Mouse (Mus musculus) thymus, postnatal 10 days (tissue): ENCODE data around the gene D630039A03Rik.

Experiments
- DNase-seq, 2 experiments: peaks; one replicate each; pipeline ENCODE4 v3.0.0; 2021; ENCODE audit warnings: low spot score in 2 of 2

The D630039A03Rik gene

GRCm38 (mm10) chr4:57927464-57928205 lies 11.5 kb upstream of the D630039A03Rik start:
- peak in 1 of 2 experiments; percentile 38 for DNase-seq

GRCm38 (mm10) chr4:57924556-57925071 lies 8.5 kb upstream of the D630039A03Rik start:
- no peak for DNase-seq

DNA sequence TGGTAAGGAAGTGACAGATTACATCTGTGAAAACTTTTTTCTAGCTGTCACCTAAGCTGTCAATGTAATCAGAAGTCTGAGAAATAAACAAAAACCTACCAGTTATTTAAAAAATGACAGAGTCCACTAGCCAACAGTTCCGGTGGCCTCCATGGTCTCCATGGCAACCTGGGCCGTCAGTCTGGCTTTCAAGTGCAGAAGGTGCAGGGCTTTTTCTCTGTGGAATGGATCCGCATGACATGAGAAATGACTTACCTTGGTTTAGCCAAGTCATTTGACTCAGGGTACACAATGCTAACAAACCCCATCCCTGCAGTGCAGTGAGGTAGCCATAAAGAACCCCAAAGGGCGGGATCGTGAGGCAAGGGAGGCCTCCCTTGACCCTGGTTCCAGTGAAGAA lies 6.1 kb upstream of the D630039A03Rik start:
- DNase-seq = no peak

DNA sequence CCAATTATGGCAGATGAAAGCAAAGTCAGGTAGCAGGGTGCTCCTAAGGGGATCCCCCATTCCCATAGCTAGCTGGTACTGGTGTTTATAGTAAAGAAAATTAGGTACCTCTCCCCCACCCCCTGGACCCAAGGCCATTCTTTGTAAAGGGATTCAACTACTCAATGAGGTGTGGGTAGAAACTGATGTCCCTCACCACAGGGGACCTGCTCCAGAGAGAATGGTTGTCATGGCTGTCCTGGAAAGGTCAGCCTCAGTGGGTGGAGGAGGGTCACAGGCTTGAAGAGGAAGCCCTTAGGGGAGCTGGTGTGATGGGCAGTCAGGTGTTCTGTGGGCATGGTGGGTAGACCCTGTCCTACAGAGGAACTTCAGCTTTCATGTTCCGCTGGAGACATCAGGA lies 4.4 kb upstream of the D630039A03Rik start:
- no peak for DNase-seq

DNA sequence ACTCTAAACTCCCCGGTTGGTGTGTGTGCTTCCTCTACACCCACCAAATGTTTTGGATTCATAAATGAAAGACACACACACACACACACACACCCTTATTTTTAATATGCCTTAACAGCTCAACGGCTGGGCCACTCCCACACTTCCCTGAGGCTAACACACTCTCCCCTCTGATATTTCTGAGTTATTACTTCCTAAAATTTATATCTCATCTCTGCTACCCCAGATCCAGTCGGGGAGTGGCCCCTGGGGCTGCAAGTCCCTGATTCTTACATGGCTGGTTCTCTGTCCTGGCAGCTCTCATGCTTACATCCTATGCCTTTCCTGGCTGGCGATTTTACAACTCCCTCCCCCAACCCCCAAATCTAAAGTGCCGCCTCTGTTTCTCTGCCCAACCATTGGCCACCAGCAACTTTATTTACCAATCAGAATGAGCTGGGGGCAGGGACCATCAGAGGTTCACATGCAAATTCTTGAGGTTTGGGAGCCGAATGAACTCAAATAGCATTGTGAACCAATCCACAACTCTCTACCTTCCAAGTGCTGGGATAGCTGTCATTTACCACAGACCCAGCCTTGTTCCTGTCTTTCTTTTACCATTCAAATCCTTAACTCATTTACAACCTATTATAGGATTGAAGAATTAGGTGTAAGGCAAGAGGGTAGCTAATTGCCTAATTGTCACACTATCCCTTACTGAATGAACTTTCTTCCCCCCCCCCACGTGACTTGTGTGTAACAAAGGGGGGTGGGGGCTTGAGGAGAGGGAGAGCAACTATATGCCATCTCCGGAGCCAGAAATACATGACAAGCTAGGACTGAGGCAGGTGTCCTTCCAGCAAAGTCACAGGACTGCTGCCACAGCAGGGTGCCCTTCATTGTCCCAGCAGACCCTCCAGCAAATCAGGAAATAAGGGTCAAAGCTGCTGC lies 3.7 kb upstream of the D630039A03Rik start:
- no peak for DNase-seq

DNA sequence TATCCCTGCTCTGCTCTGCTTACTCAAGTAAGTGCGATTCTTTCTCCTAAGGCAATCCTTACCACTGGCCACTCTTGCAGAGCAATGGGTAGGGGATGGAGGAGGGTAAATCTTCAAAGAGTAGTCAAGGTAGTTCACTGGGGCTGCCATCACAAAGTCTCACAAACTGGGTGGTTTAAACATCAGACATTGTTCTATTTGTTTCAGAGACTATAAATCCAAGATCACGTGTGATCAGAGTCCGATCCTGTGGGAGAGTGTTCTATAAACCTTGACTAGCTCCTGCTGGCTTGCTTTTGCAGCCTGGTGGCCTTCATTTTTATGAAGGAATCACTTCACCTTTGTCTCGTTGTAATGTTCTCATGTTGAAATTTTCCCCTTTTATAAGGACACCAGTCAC lies 614 bp upstream of the D630039A03Rik start:
- DNase-seq = no peak

DNA sequence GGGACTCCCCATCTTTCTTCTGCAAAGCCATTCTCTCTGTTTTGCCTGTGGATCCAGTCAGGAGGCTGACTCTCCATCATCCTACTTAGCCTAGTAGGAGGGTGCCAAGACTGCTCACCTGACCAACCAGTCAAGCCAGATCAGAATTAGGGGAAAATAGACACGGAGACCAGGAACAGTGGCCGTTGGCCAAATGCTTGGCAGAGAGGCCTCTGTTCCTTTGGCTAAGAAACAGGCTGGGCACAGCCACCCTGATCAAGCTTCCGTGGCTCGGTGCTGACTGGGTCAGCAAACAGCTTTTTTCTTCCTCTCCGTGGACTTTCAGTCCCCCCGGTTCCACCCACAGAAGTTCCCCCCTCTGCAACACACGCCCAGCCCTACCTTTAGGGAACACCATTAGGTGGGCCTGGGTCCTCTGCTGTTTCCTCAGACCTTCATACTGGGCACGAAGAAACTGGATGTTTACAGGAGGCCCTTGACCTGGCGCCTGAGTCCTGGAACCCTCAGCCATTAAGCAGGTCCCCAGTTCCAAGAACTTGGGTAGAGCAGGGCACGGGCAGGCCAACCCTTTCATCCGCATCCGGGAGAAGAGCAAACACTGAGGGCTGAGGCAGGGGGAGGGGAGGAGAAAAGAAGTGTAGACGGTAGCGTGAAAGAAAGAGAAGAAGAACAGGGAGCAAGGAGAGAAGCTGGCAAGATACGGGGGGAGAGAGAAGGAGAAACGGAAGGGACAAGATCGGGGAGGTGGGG lies 706 bp downstream of the D630039A03Rik start:
- no peak for DNase-seq

GRCm38 (mm10) chr4:57914193-57915190 lies 1.6 kb downstream of the D630039A03Rik start:
- DNase-seq = no peak

GRCm38 (mm10) chr4:57913021-57913420 lies 3.1 kb downstream of the D630039A03Rik start:
- no peak for DNase-seq

DNA sequence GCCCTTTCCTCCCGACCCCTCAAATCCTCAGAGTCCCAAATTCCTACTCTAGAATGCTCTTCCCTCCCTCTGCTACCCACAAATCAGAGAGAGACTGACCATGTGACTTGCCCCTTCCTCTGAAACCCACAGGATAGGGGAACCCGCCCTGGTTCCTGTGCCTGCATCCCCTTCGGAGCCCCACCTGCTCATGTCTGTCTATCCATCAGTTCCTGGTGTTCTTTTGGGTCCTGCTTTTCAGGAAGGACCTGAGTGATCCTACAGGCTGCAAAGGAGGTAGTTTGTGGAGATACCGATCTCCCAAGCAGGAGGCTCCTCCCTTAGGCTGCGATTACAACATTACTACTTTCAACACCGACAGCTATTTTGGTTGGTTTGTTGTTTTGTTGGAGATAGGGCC lies 7.2 kb downstream of the D630039A03Rik start:
- DNase-seq = no peak

DNA sequence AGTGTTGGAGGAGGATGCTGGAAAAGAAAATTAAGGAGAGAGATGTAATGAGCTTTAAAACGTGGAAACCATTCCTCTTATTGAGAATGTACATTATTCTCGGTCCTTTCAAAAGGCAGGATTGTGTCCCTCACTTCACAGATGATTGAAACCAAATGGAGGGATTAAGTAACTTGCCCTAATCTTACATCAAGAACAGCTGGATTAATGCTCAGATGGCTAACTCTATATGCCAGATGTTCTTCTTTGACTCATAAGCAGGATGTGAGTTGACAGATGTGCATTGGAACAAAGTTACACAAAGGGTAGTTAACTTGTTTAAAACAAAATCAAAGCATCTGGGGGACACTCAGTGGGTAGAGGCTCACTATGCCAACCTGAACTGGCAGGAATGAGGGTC lies 9.4 kb downstream of the D630039A03Rik start:
- no peak for DNase-seq

- no peak for DNase-seq
Observed at GRCm38 (mm10) chr4:57904638-57905037, 11.5 kb downstream of the D630039A03Rik start.

- DNase-seq = peak; percentile 45 to 83
Observed at GRCm38 (mm10) chr4:57904211-57904610, 11.9 kb downstream of the D630039A03Rik start.

- no peak for DNase-seq
Observed at GRCm38 (mm10) chr4:57902619-57903018, 13.5 kb downstream of the D630039A03Rik start.

DNA sequence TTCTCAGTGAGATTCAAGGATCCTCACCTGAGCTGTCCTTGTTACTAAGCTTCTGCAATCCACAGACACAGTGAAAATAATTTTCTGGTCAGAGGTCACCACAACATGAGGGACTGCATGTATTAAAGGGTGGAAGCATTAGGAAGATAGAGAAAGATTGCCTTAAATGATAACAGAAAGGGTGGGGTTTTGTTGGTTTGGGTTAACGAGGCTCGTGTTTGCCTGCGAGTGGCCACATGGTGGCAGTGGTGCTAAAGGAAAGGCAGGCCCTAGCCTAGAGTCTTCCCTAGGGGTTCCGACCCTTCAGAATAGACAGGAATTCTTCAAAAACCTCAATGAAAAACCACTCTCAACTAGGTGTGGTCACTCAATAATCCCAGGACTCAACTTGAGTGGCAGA lies 14.9 kb downstream of the D630039A03Rik start:
- peak in 1 of 2 experiments; percentile 57 for DNase-seq

DNA sequence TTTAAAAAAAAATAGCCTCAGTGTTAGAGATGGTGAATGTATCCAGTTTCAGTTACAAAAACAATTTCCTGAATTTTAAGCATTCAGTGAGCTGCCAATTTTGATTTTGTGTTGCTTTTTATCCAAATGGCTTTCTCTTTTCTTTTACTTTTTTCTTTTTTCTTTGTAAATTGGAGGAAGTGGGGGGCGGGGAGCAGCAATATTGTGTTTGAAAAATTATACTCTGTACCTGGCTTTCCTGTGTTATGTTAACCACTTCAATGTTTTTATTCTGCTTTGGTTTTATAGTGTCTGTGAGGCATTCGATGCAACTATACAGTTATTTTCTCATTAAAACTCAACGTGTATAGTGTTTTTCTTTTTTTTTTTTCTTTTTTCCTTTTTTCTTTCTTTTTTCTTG lies 19.5 kb downstream of the D630039A03Rik start:
- peak in 1 of 2 experiments; percentile 19 for DNase-seq

DNA sequence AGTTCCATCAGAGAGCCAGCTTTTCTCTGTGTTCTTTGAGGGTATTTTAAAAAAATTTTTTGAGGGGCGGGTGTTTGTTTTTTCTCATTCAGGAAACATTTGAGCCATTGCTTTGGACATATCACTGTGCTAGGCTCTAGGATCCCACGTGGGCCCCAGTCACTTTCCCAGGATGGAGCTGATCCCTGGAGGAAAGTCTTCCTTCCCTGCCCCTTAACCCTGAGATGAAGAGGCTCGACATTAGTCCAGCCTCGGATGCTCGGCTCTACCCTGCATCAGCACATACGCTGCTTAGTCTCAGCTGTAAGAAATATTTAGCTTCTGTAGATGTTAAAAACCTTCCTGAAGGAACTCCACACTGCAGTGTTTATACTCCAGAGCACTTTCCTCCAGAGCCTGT lies 20.2 kb downstream of the D630039A03Rik start:
- no peak for DNase-seq

DNA sequence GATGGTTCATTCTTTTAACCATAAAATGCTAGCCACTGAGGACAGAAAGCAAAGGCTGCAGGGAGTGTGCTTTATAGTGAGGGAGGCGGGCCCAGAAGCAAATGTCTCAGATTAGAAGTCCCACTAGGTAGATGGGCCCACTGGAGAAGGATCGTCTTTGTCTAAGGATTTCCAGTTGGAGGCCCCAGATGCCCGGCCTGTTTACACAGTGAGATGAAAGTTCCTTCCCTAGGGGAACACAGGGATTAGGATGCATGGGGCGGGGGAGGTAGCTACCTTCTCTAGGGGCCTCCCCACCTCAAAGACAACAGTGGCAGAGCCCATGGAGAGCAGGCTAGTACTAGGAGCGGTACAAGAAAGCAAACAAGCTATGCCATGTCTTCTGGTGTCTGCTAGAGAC lies 21.0 kb downstream of the D630039A03Rik start:
- no peak for DNase-seq

DNA sequence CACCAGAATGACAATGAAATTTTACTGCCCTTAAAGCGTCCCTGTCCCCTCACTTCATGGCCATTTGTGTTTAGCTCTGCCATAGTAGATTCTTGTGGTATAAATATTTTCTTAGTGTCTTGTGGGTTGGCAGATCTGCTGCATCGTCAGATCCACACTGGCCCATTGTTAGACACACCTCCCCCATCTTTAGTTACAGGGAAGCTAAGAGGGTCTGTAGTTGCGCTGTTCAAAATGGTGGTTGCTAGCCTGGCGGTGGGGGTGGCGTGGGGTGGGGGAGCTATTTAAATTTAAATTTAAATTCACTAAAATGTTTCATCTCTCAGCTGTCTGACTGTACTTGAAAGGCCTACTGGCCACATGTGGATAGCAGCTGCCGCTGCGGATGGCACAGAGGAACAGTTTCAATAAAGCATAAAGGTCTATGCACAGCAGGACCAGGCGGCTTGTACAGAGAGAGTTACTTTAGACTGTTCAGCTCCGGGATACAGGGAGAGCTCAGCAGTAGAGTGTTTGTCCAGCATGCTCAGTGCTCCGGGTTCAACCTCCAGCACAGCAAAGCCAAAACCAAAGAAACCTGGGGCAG lies 24.0 kb downstream of the D630039A03Rik start:
- DNase-seq = no peak

- DNase-seq = no peak
Observed at GRCm38 (mm10) chr4:57889773-57890172, 26.3 kb downstream of the D630039A03Rik start.
